Mouse (Mus musculus): Measurements from ENCODE around the gene Wrnip1. TPM values are rescaled to one million over a fixed set of nuclear protein-coding genes. Genes with fewer than 3 reads are reported as not detected.

The Wrnip1 gene
- polyA plus RNA-seq, 1 experiment from 2014 or later: 19.7 TPM

- no peak overlapping the region for H3K4me3 ChIP-seq (ENCODE audit: control insufficient read depth in 1 of 2, insufficient read depth in 1 of 2, low read depth in 1 of 2, low read length in 2 of 2)
- H3K36me3 ChIP-seq (ENCODE audit: control insufficient read depth, insufficient read depth, low read length): peaks cover 24% of the 10 kb centered on the region
- no peaks in the 10 kb centered on the region for H3K9me3 ChIP-seq (ENCODE audit: control insufficient read depth, low read length)
- no peak overlapping the region for H3K4me2 ChIP-seq (ENCODE audit: low read length)
- no peaks in the 10 kb centered on the region for H3K4me1 ChIP-seq (ENCODE audit: control insufficient read depth in 2 of 2, insufficient read depth in 2 of 2, low read length in 2 of 2)
- H3K27me3 ChIP-seq (ENCODE audit: control insufficient read depth, insufficient read depth, low read length): no peaks in the 10 kb centered on the region
- H3K9ac ChIP-seq (ENCODE audit: low read length): no peak overlapping the region
- no peak overlapping the region for H3K27ac ChIP-seq (replicated peaks in 1 of 2; ENCODE audit: control insufficient read depth in 1 of 2, insufficient read depth in 1 of 2, low read depth in 2 of 2, low read length in 2 of 2)
- ATAC-seq (ENCODE audit: insufficient number of reproducible peaks, insufficient read depth, low FRiP score, low read depth): no peak
- 87% methylated on average over 8 of the region's 8 CpGs for WGBS
Observed at GRCm38 (mm10) chr13:32825546-32825945, 23.7 kb downstream of the Wrnip1 start.

- Histone ChIP-seq H3K27me3 (ENCODE audit: control insufficient read depth, insufficient read depth, low read length) (no peaks in the 10 kb centered on the region), H3K4me2 (ENCODE audit: low read length) (no peak overlapping the region), H3K36me3 (ENCODE audit: control insufficient read depth, insufficient read depth, low read length) (peaks cover 7% of the 10 kb centered on the region; the same call in 1 of the 2 replicates), H3K9ac (ENCODE audit: low read length) (no peak overlapping the region), H3K9me3 (ENCODE audit: control insufficient read depth, low read length) (no peaks in the 10 kb centered on the region), H3K4me3 (ENCODE audit: control insufficient read depth in 1 of 2, insufficient read depth in 1 of 2, low read depth in 1 of 2, low read length in 2 of 2) (no peak overlapping the region), H3K4me1 (ENCODE audit: control insufficient read depth in 2 of 2, insufficient read depth in 2 of 2, low read length in 2 of 2) (no peaks in the 10 kb centered on the region), H3K27ac (replicated peaks in 1 of 2; ENCODE audit: control insufficient read depth in 1 of 2, insufficient read depth in 1 of 2, low read depth in 2 of 2, low read length in 2 of 2) (no peak overlapping the region)
- ATAC-seq (ENCODE audit: insufficient number of reproducible peaks, insufficient read depth, low FRiP score, low read depth): no peak
- 83% methylated on average over 3 of the region's 3 CpGs for WGBS
Observed at GRCm38 (mm10) chr13:32827111-32827822, 25.4 kb downstream of the Wrnip1 start.

GRCm38 (mm10) chr13:32827951-32828350, 26.1 kb downstream of the Wrnip1 start:
- H3K36me3 ChIP-seq (ENCODE audit: control insufficient read depth, insufficient read depth, low read length): peaks cover 7% of the 10 kb centered on the region; the same call in 1 of the 2 replicates
- no peaks in the 10 kb centered on the region for H3K4me1 ChIP-seq (ENCODE audit: control insufficient read depth in 2 of 2, insufficient read depth in 2 of 2, low read length in 2 of 2)
- no peaks in the 10 kb centered on the region for H3K27me3 ChIP-seq (ENCODE audit: control insufficient read depth, insufficient read depth, low read length)
- no peak overlapping the region for H3K4me3 ChIP-seq (ENCODE audit: control insufficient read depth in 1 of 2, insufficient read depth in 1 of 2, low read depth in 1 of 2, low read length in 2 of 2)
- WGBS: 52% methylated on average over 4 of the region's 4 CpGs
- no peak overlapping the region for H3K27ac ChIP-seq (replicated peaks in 1 of 2; ENCODE audit: control insufficient read depth in 1 of 2, insufficient read depth in 1 of 2, low read depth in 2 of 2, low read length in 2 of 2)
- no peak for ATAC-seq (ENCODE audit: insufficient number of reproducible peaks, insufficient read depth, low FRiP score, low read depth)
- H3K4me2 ChIP-seq (ENCODE audit: low read length): no peak overlapping the region
- H3K9me3 ChIP-seq (ENCODE audit: control insufficient read depth, low read length): no peaks in the 10 kb centered on the region
- H3K9ac ChIP-seq (ENCODE audit: low read length): no peak overlapping the region

GRCm38 (mm10) chr13:32828886-32829285, 27.0 kb downstream of the Wrnip1 start:
- H3K27me3 ChIP-seq (ENCODE audit: control insufficient read depth, insufficient read depth, low read length): no peaks in the 10 kb centered on the region
- no peak overlapping the region for H3K27ac ChIP-seq (replicated peaks in 1 of 2; ENCODE audit: control insufficient read depth in 1 of 2, insufficient read depth in 1 of 2, low read depth in 2 of 2, low read length in 2 of 2)
- no peaks in the 10 kb centered on the region for H3K9me3 ChIP-seq (ENCODE audit: control insufficient read depth, low read length)
- 41% methylated on average over 4 of the region's 4 CpGs for WGBS
- no peak overlapping the region for H3K4me2 ChIP-seq (ENCODE audit: low read length)
- no peaks in the 10 kb centered on the region for H3K4me1 ChIP-seq (ENCODE audit: control insufficient read depth in 2 of 2, insufficient read depth in 2 of 2, low read length in 2 of 2)
- H3K36me3 ChIP-seq (ENCODE audit: control insufficient read depth, insufficient read depth, low read length): no peaks in the 10 kb centered on the region
- no peak overlapping the region for H3K4me3 ChIP-seq (ENCODE audit: control insufficient read depth in 1 of 2, insufficient read depth in 1 of 2, low read depth in 1 of 2, low read length in 2 of 2)
- no peak for ATAC-seq (ENCODE audit: insufficient number of reproducible peaks, insufficient read depth, low FRiP score, low read depth)
- H3K9ac ChIP-seq (ENCODE audit: low read length): no peak overlapping the region

- Histone ChIP-seq H3K9me3 (ENCODE audit: control insufficient read depth, low read length) (no peaks in the 10 kb centered on the region), H3K9ac (ENCODE audit: low read length) (no peak overlapping the region), H3K27me3 (ENCODE audit: control insufficient read depth, insufficient read depth, low read length) (no peaks in the 10 kb centered on the region), H3K27ac (replicated peaks in 1 of 2; ENCODE audit: control insufficient read depth in 1 of 2, insufficient read depth in 1 of 2, low read depth in 2 of 2, low read length in 2 of 2) (no peak overlapping the region), H3K4me1 (ENCODE audit: control insufficient read depth in 2 of 2, insufficient read depth in 2 of 2, low read length in 2 of 2) (no peaks in the 10 kb centered on the region), H3K36me3 (ENCODE audit: control insufficient read depth, insufficient read depth, low read length) (no peaks in the 10 kb centered on the region), H3K4me3 (ENCODE audit: control insufficient read depth in 1 of 2, insufficient read depth in 1 of 2, low read depth in 1 of 2, low read length in 2 of 2) (no peak overlapping the region), H3K4me2 (ENCODE audit: low read length) (no peak overlapping the region)
- no peak for ATAC-seq (ENCODE audit: insufficient number of reproducible peaks, insufficient read depth, low FRiP score, low read depth)
- WGBS: 68% methylated on average over 3 of the region's 3 CpGs
Observed at GRCm38 (mm10) chr13:32831505-32832273, 29.9 kb downstream of the Wrnip1 start.

- no peak overlapping the region for H3K4me2 ChIP-seq (ENCODE audit: low read length)
- WGBS: 71% methylated on average over 3 of the region's 3 CpGs
- no peaks in the 10 kb centered on the region for H3K27me3 ChIP-seq (ENCODE audit: control insufficient read depth, insufficient read depth, low read length)
- no peak overlapping the region for H3K9ac ChIP-seq (ENCODE audit: low read length)
- no peak for ATAC-seq (ENCODE audit: insufficient number of reproducible peaks, insufficient read depth, low FRiP score, low read depth)
- no peaks in the 10 kb centered on the region for H3K4me1 ChIP-seq (ENCODE audit: control insufficient read depth in 2 of 2, insufficient read depth in 2 of 2, low read length in 2 of 2)
- H3K36me3 ChIP-seq (ENCODE audit: control insufficient read depth, insufficient read depth, low read length): no peaks in the 10 kb centered on the region
- no peak overlapping the region for H3K27ac ChIP-seq (replicated peaks in 1 of 2; ENCODE audit: control insufficient read depth in 1 of 2, insufficient read depth in 1 of 2, low read depth in 2 of 2, low read length in 2 of 2)
- H3K4me3 ChIP-seq (ENCODE audit: control insufficient read depth in 1 of 2, insufficient read depth in 1 of 2, low read depth in 1 of 2, low read length in 2 of 2): no peak overlapping the region
- H3K9me3 ChIP-seq (ENCODE audit: control insufficient read depth, low read length): no peaks in the 10 kb centered on the region
Observed at GRCm38 (mm10) chr13:32832776-32833175, 30.9 kb downstream of the Wrnip1 start.

GRCm38 (mm10) chr13:32833237-32833636, 31.4 kb downstream of the Wrnip1 start:
- Histone ChIP-seq H3K27ac (replicated peaks in 1 of 2; ENCODE audit: control insufficient read depth in 1 of 2, insufficient read depth in 1 of 2, low read depth in 2 of 2, low read length in 2 of 2) (no peak overlapping the region), H3K9me3 (ENCODE audit: control insufficient read depth, low read length) (no peaks in the 10 kb centered on the region), H3K4me2 (ENCODE audit: low read length) (no peak overlapping the region), H3K36me3 (ENCODE audit: control insufficient read depth, insufficient read depth, low read length) (no peaks in the 10 kb centered on the region), H3K27me3 (ENCODE audit: control insufficient read depth, insufficient read depth, low read length) (no peaks in the 10 kb centered on the region), H3K9ac (ENCODE audit: low read length) (no peak overlapping the region), H3K4me3 (ENCODE audit: control insufficient read depth in 1 of 2, insufficient read depth in 1 of 2, low read depth in 1 of 2, low read length in 2 of 2) (no peak overlapping the region), H3K4me1 (ENCODE audit: control insufficient read depth in 2 of 2, insufficient read depth in 2 of 2, low read length in 2 of 2) (no peaks in the 10 kb centered on the region)
- whole genome bisulfite sequencing: 70% methylated on average over 6 of the region's 6 CpGs
- ATAC-seq (ENCODE audit: insufficient number of reproducible peaks, insufficient read depth, low FRiP score, low read depth): no peak
